Mouse (Mus musculus) erythroblast, embryonic 14.5 days (primary cell): ENCODE measurements around the gene Adam12.

Source experiments
- GATA1 ChIP-seq: IDR thresholded peaks from 2 replicates; pipeline ENCODE4 v1.6.1; 2012; ENCODE audit warnings: low read length, inconsistent platforms, mixed read lengths
- TAL1 ChIP-seq: IDR thresholded peaks from 3 replicates; pipeline ENCODE4 v1.6.1; 2012; ENCODE audit warnings: low read length, inconsistent platforms, mixed read lengths

DNA sequence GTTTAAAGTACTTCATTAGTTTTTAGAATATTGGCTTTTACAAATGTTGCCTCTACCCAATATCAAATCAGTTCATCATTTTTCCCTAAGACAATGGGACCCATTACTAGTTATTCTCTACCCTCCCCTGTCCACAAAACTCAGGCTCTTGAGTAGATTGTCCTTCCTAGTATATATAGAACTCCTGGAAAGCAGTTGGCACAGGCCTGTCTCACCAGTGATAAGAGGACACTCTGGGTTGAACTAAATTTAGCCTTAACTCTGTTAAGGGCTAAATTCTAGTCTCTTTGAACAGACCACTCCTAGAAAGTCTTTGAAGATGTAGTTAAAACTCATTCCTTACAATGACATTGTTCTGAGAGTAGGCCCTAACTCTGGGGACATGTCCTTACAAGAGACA is 241.0 kb downstream of the Adam12 start:
- TF ChIP-seq GATA1 (no peak), TAL1 (no peak)
